In the genomic region with DNA sequence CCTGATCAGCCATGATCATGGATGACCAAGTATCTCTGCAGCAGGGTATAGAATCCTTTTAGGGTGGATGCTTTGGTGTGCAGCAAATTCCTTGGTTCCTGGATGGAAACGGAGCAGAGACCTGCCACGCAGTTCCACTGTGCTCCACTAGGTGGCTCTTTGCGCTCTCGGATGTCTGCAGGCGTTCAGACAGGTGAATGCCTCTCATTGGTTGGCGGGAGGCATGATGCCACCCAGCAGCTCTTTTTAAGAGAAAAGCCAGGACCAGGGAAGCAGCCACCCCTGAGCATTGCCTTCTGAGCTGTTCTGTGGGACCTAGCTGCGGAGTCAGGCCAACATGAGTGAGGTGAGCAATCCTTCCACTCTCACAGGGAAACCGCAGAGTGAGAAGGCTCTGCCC, we compare ENCODE assay signal across 9 mouse cellular contexts. TPM values are rescaled to one million over a fixed set of nuclear protein-coding genes. Genes with fewer than 3 reads are reported as not detected.
DNase-seq lines count a peak whose midpoint lies in the region; ATAC-seq lines count a peak whose summit lies in the region.
"Had no signal": no experiment of that assay in that cellular context is flagged by ENCODE, and none has a peak within 500 bp of the region (broad histone marks: within the 10 kb centered on the region; RNA-seq: fewer than 3 reads in every experiment).

Pcp4 (plus strand) TSS at position 162 of the 400 bp plus-strand sequence.

- peak within 1 kb of the TSS; percentile 45 for H3K4me2 ChIP-seq in forebrain, embryonic 14.5 days (ENCODE audit: low read length)
- H3K4me2 ChIP-seq in hindbrain, embryonic 13.5 days: peak within 1 kb of the TSS; percentile 48

- 7% methylated on average over 8 of the region's 8 CpGs for WGBS in forebrain, embryonic 14.5 days
- 11% methylated on average over 8 of the region's 8 CpGs for WGBS in hindbrain, embryonic 13.5 days

- peaks cover 17% of the 10 kb centered on the region for H3K4me1 ChIP-seq in forebrain, embryonic 14.5 days (ENCODE audit: control insufficient read depth, insufficient read depth, low read length)
- H3K4me1 ChIP-seq in hindbrain, embryonic 13.5 days (replicated peaks): peaks cover 31% of the 10 kb centered on the region

- H3K36me3 ChIP-seq in forebrain, embryonic 14.5 days (ENCODE audit: control insufficient read depth, insufficient read depth, low read length): no peaks in the 10 kb centered on the region
- no peaks in the 10 kb centered on the region for H3K36me3 ChIP-seq in hindbrain, embryonic 13.5 days

- no peak within 1 kb of the TSS for H3K27ac ChIP-seq in forebrain, embryonic 14.5 days (ENCODE audit: low read depth, low read length)
- H3K27ac ChIP-seq in hindbrain, embryonic 13.5 days: no peak within 1 kb of the TSS

- no peak within 1 kb of the TSS; the same call in 1 of the 2 replicates for H3K9ac ChIP-seq in forebrain, embryonic 14.5 days (ENCODE audit: low read length)
- H3K9ac ChIP-seq in hindbrain, embryonic 13.5 days: peak within 1 kb of the TSS; percentile 47; the same call in 1 of the 2 replicates

- H3K9me3 ChIP-seq in forebrain, embryonic 14.5 days (replicated peaks; ENCODE audit: control insufficient read depth, low read length): no peaks in the 10 kb centered on the region
- no peaks in the 10 kb centered on the region for H3K9me3 ChIP-seq in hindbrain, embryonic 13.5 days
- H3K9me3 ChIP-seq: megakaryocyte, embryonic 14.5 days had no signal

- ATAC-seq in forebrain, embryonic 14.5 days: peak; percentile 70
- peak; percentile 77 for ATAC-seq in hindbrain, embryonic 13.5 days (ENCODE audit: low FRiP score)
- peak; percentile 84 for ATAC-seq in megakaryocyte, adult 5-6 weeks (ENCODE audit: poor library complexity, severe bottlenecking)

- no peaks in the 10 kb centered on the region for H3K27me3 ChIP-seq in forebrain, embryonic 14.5 days (replicated peaks; ENCODE audit: control insufficient read depth, insufficient read depth, low read length)
- no peaks in the 10 kb centered on the region for H3K27me3 ChIP-seq in hindbrain, embryonic 13.5 days

- peak; percentile 92 for DNase-seq in MN1 (ENCODE audit: low spot score)
- DNase-seq in cerebellum, adult 11 months: peak; percentile 80
- DNase-seq in forebrain, embryonic 14.5 days (ENCODE audit: low spot score): peak; percentile 89
- DNase-seq in layer of hippocampus, postnatal 14 days (ENCODE audit: low spot score in 2 of 2): peak; percentile 92 to 93
- DNase-seq in right cerebral cortex, postnatal 10 days (ENCODE audit: low spot score in 2 of 2): peak; percentile 95
- peak; percentile 78 for DNase-seq in urinary bladder, postnatal 14 days (ENCODE audit: low spot score)

- H3K4me3 ChIP-seq in forebrain, embryonic 14.5 days (ENCODE audit: low read depth, low read length): peak within 1 kb of the TSS; percentile 15; the same call in 1 of the 2 replicates
- peak within 1 kb of the TSS; percentile 31 for H3K4me3 ChIP-seq in hindbrain, embryonic 13.5 days
- H3K4me3 ChIP-seq: megakaryocyte, embryonic 14.5 days had no signal

RNA-seq across cellular contexts. Expression of gene Pcp4, which starts in this region (rescaled TPM):
- 204 and 211 TPM in 2 replicates for polyA plus RNA-seq in forebrain, embryonic 14.5 days (2014; fragmentation: Nextera tagmentation; extraction: Ambion mirVana)
- 214 TPM in 2 replicates for polyA plus RNA-seq in hindbrain, embryonic 13.5 days (2015; fragmentation: Nextera tagmentation; extraction: Ambion mirVana)
- total RNA-seq in layer of hippocampus, postnatal 14 days (2021): 100 to 1,000 TPM; 318 to 373 TPM
- total RNA-seq in megakaryocyte, adult 5-6 weeks (2015): 0.41 TPM in 1 of 2 replicates, not detected in the other
- total RNA-seq in megakaryocyte, adult 5-6 weeks (2017): 1.6 TPM in 1 of 2 replicates, not detected in the other

Comparison
In these comparisons a context has a peak if more than half of its experiments do, and no peak if none do; other contexts are left out.
1. RNA of gene Pcp4 (total RNA-seq): 318 to 373 TPM in layer of hippocampus, postnatal 14 days; 0.41 to 1.6 TPM in megakaryocyte, adult 5-6 weeks; every median in the first group is over 100 times any median in the second.
2. Peak in every context shown above with its lines, with median percentiles within 50 percentile points of each other: DNase-seq and ATAC-seq.